Mouse (Mus musculus) forebrain, embryonic 11.5 days (tissue): ENCODE data around the gene Gas8. TPM values are rescaled to one million over a fixed set of nuclear protein-coding genes. Genes with fewer than 3 reads are reported as not detected.
A peak's percentile ranks its signal among the peaks of the same experiment; 100 is the strongest.

Source experiments
- ATAC-seq: fragments of 200-750 bp; cut with Nextera tagmentation; replicated peaks from 2 replicates; pipeline ENCODE4 v1.8.0; 2017; ENCODE audit warnings: moderate TSS enrichment; ENCODE audit not compliant: low FRiP score
- DNase-seq: peaks from one replicate; pipeline ENCODE4 v3.0.0-alpha.2; 2017; ENCODE audit warnings: low spot score
- H3K27ac ChIP-seq: fragments of 300-500 bp; sonication (generic); 2 replicates; pipeline ENCODE4 v1.5.1; 2014; ENCODE audit warnings: low read depth, low read length
- H3K27me3 ChIP-seq: fragments of 300-500 bp; sonication (generic); 2 replicates; pipeline ENCODE4 v1.6.1; 2014; ENCODE audit warnings: mild to moderate bottlenecking, low read length, mixed read lengths; ENCODE audit not compliant: control insufficient read depth, insufficient read depth
- H3K36me3 ChIP-seq: fragments of 300-500 bp; sonication (generic); 2 replicates; pipeline ENCODE4 v1.6.1; 2014; ENCODE audit warnings: mild to moderate bottlenecking, low read length, moderate library complexity, mixed read lengths; ENCODE audit not compliant: control insufficient read depth, insufficient read depth
- H3K4me1 ChIP-seq: fragments of 300-500 bp; sonication (generic); replicated peaks from 2 replicates; pipeline ENCODE4 v1.6.1; 2014; ENCODE audit warnings: low read length, mixed read lengths; ENCODE audit not compliant: control insufficient read depth, insufficient read depth
- H3K4me2 ChIP-seq: fragments of 300-500 bp; sonication (generic); 2 replicates; pipeline ENCODE4 v1.6.1; 2014; ENCODE audit warnings: low read depth, mild to moderate bottlenecking, low read length, moderate library complexity, mixed read lengths; ENCODE audit not compliant: severe bottlenecking
- H3K4me3 ChIP-seq: fragments of 300-500 bp; sonication (generic); 2 replicates; pipeline ENCODE4 v1.5.1; 2014; ENCODE audit warnings: low read depth, low read length
- H3K9ac ChIP-seq: fragments of 300-500 bp; sonication (generic); 2 replicates; pipeline ENCODE4 v1.6.1; 2014; ENCODE audit warnings: low read length
- H3K9me3 ChIP-seq: fragments of 300-500 bp; sonication (generic); 2 replicates; pipeline ENCODE4 v1.6.1; 2016; ENCODE audit warnings: low read length, mixed read lengths; ENCODE audit not compliant: control insufficient read depth
- WGBS: fragments of 180-500 bp; shearing (Covaris S2); extraction: QIAGEN DNeasy Blood & Tissue Kit; methylation state at CpG from one replicate; pipeline ENCODE4 v1.1.7; 2014; 5-methylcytosine and 5-hydroxymethylcytosine counted together
- polyA plus RNA-seq: library from polyadenylated mRNA; unstranded; fragments of >200 nt; fragmentation: Nextera tagmentation; extraction: Ambion mirVana; gene quantifications from 2 replicates; pipeline ENCODE4 v1.2.1, GENCODE M21; 2014

Gene Gas8
- polyA plus RNA-seq, 1 experiment from 2014 or later = 42.1 TPM

DNA sequence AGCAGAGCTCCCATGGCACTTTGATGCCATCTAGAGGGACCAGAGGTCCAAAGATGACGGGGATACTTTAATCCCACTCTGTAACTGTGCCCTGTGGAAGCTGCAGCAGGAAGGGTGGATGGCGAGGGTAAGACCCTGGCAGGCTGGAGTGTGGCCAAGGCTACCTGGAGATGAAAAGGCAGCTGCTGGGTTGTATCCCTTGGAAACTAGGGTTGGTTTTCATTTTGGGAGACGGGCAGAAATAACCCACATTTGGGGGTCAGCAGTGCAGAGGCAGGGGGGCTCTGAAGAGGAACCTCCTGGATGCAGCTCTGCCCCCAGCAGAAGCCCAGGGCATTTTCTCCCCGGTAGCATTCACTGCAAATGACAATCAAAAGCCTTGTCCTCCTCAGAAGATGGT is 13.4 kb upstream of the Gas8 start:
- DNase-seq (no peak), ATAC-seq (no peak)
- H3K4me3 ChIP-seq = no peak overlapping the region
- H3K9me3 ChIP-seq = no peaks in the 10 kb centered on the region; the same call in 1 of the 2 replicates
- H3K27ac ChIP-seq = no peak overlapping the region
- H3K4me1 ChIP-seq = no peaks in the 10 kb centered on the region
- H3K9ac ChIP-seq = no peak overlapping the region
- 86% methylated on average over 4 of the region's 4 CpGs for WGBS
- no peak overlapping the region for H3K4me2 ChIP-seq
- peaks cover 15% of the 10 kb centered on the region for H3K36me3 ChIP-seq
- H3K27me3 ChIP-seq = no peaks in the 10 kb centered on the region

GRCm38 (mm10) chr8:123505695-123506094 is 12.9 kb upstream of the Gas8 start:
- Histone ChIP-seq H3K27ac (no peak overlapping the region), H3K4me2 (no peak overlapping the region), H3K9me3 (no peaks in the 10 kb centered on the region; the same call in 1 of the 2 replicates), H3K9ac (no peak overlapping the region), H3K27me3 (no peaks in the 10 kb centered on the region), H3K4me1 (no peaks in the 10 kb centered on the region), H3K36me3 (peaks cover 15% of the 10 kb centered on the region), H3K4me3 (no peak overlapping the region)
- whole genome bisulfite sequencing = 91% methylated on average over 9 of the region's 9 CpGs
- ATAC-seq (no peak), DNase-seq (no peak)

DNA sequence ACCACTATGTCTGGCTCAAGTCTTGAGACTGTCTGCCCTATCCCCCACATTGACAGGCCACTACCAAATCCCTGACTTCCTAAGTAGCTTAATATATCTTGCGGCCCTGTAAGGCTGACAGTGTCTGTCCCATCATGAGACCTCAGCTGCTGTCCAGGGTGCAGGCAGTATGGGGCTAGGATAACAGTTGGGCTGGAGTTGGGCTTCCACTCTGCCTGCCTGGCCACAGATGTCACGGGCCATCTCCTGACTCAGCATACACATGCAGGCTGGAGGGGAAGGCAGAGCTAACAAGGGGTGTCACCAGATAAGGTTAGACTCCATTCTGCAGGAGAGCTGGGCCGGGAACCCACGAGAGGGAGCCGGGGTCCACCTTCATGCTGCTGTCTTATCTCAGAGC is 11.5 kb upstream of the Gas8 start:
- no peak for ATAC-seq
- 96% methylated on average over 5 of the region's 5 CpGs for WGBS
- Histone ChIP-seq H3K27me3 (no peaks in the 10 kb centered on the region), H3K36me3 (peaks cover 15% of the 10 kb centered on the region), H3K4me1 (no peaks in the 10 kb centered on the region), H3K9me3 (no peaks in the 10 kb centered on the region; the same call in 1 of the 2 replicates), H3K4me3 (no peak overlapping the region), H3K27ac (no peak overlapping the region), H3K9ac (no peak overlapping the region), H3K4me2 (no peak overlapping the region)
- no peak for DNase-seq

DNA sequence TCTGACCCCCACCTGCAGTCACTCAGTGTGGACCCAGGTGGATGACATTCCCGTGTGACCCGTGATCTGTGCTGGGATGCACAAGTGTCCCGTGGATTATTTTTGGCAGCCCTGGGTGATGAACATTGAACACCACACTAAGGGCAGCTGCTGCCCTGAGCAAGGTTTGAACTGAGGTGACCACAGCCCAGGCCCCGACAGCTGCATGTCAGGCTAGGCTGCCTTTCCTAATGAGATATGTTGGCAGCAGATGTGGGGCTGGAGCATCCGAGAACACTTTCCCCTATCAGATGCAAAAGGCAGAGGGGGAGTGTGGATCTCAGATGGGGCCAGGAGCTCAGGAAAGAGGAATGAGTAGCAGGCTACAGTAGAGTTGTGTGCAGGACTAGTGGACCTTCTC is 7.8 kb upstream of the Gas8 start:
- Histone ChIP-seq H3K4me1 (peaks cover 10% of the 10 kb centered on the region), H3K27me3 (no peaks in the 10 kb centered on the region; the same call in 1 of the 2 replicates), H3K27ac (no peak overlapping the region), H3K9me3 (no peaks in the 10 kb centered on the region), H3K36me3 (peaks cover 3% of the 10 kb centered on the region; the same call in 1 of the 2 replicates), H3K4me3 (no peak overlapping the region), H3K4me2 (no peak overlapping the region), H3K9ac (no peak overlapping the region)
- WGBS = 89% methylated on average over 5 of the region's 5 CpGs
- ATAC-seq (no peak), DNase-seq (no peak)

GRCm38 (mm10) chr8:123514136-123514535 is 4.5 kb upstream of the Gas8 start:
- WGBS = 4% methylated on average over 9 of the region's 9 CpGs
- Histone ChIP-seq H3K9me3 (no peaks in the 10 kb centered on the region), H3K4me3 (peak overlapping the region; percentile 73), H3K36me3 (no peaks in the 10 kb centered on the region), H3K4me2 (peak overlapping the region; percentile 93), H3K4me1 (peaks cover 12% of the 10 kb centered on the region), H3K9ac (peak overlapping the region; percentile 84), H3K27ac (peak overlapping the region; percentile 68; the same call in 1 of the 2 replicates), H3K27me3 (no peaks in the 10 kb centered on the region; the same call in 1 of the 2 replicates)
- no peak for ATAC-seq
- no peak for DNase-seq

DNA sequence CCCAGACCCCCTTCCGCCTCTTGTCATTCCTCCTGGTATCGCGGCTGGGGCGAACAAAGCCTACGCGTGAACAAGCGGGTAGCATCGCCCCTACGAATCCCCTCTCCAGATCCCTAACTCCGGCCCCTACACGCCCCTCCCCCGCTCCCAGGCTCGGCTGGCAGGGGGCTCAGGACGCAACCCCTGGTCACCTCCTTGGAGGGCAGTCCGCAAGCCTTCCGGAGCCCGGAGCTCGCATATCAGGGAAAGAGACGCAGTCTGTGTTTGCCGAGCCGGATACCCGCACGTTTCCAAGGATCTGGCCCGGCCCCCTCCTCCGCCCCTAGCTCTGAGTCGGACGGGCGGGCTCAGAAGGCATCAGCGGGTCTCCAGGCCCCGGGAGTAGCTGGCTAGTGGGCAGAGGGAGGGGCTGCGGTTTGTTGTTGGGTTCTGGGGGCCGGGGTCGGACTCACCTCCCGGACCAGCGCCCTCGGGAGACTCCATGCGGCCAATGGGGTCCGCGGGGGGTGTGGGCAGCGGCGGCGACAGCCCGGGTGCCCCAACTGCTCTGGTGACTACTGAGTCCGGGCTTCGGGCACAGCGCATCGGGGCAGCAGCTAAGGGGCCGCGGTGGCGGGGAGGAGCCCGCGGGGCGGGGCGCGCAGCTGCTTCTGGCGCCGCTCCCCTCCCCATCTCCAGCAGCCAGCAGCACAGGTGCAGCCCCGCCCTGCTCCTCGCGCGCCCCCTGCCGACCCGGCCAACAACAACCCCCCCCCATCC is 3.7 kb upstream of the Gas8 start, which contains the start of gene Dbndd1:
Gene Dbndd1, minus strand, starts transcription at position 683 of the 759 bp plus-strand sequence.
- DNase-seq = peak; percentile 91
- peak; percentile 76 for ATAC-seq
- no peaks in the 10 kb centered on the region for H3K36me3 ChIP-seq
- no peaks in the 10 kb centered on the region for H3K9me3 ChIP-seq
- WGBS = under 1% methylated on average over 47 of the region's 63 CpGs
- H3K27me3 ChIP-seq = no peaks in the 10 kb centered on the region; the same call in 1 of the 2 replicates
- peak within 1 kb of the TSS; percentile 73 for H3K4me3 ChIP-seq
- peak within 1 kb of the TSS; percentile 68; the same call in 1 of the 2 replicates for H3K27ac ChIP-seq
- peak within 1 kb of the TSS; percentile 93 for H3K4me2 ChIP-seq
- H3K4me1 ChIP-seq = peaks cover 15% of the 10 kb centered on the region
- H3K9ac ChIP-seq = peak within 1 kb of the TSS; percentile 84

DNA sequence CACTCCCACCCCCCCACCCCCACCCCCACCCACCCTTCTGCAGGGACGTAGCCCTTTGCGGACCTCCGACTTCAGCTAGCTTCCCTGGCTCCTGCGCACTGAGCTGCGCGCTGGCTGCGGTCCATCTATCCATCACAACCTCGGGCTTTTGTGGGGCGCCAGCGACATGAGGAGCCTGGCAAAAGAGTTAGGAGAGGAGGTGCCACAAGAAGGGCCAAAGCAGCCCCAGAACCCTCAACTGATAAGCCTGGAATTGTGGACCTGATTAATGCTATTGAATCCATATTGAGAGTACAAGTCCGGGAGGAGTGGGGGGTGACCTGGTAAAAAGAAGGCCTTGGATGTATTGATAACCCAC is 3.1 kb upstream of the Gas8 start:
- Histone ChIP-seq H3K27me3 (no peaks in the 10 kb centered on the region; the same call in 1 of the 2 replicates), H3K9me3 (no peaks in the 10 kb centered on the region), H3K4me1 (peaks cover 15% of the 10 kb centered on the region), H3K36me3 (no peaks in the 10 kb centered on the region), H3K4me3 (peak overlapping the region; percentile 73), H3K9ac (no peak overlapping the region), H3K4me2 (peak overlapping the region; percentile 93), H3K27ac (no peak overlapping the region)
- DNase-seq = no peak
- WGBS = under 1% methylated on average over 11 of the region's 11 CpGs
- no peak for ATAC-seq

- no peak for DNase-seq
- Histone ChIP-seq H3K9ac (no peak overlapping the region), H3K4me3 (no peak overlapping the region), H3K27ac (no peak overlapping the region), H3K4me2 (no peak overlapping the region), H3K27me3 (no peaks in the 10 kb centered on the region; the same call in 1 of the 2 replicates), H3K36me3 (no peaks in the 10 kb centered on the region; the same call in 1 of the 2 replicates), H3K4me1 (peaks cover 15% of the 10 kb centered on the region), H3K9me3 (no peaks in the 10 kb centered on the region)
- ATAC-seq = no peak
- 30% methylated on average over 2 of the region's 2 CpGs for WGBS
Observed at GRCm38 (mm10) chr8:123516596-123516995, 2.0 kb upstream of the Gas8 start.
